In genomic region chr13:19612963-19613362, GRCm38 (mm10) we compare ENCODE assay signal across 23 mouse cellular contexts.
"Had no signal": no experiment of that assay in that cellular context is flagged by ENCODE, and none has a peak within 500 bp of the region (broad histone marks: within the 10 kb centered on the region; RNA-seq: fewer than 3 reads in every experiment).

No protein-coding gene starts in this region.

- H3K27ac ChIP-seq: heart, adult 2 months; heart, embryonic 13.5 days; heart, embryonic 15.5 days; hindbrain, embryonic 13.5 days; hindbrain, embryonic 15.5 days; hindbrain, postnatal 0 days; kidney, embryonic 15.5 days; kidney, postnatal 0 days; limb, embryonic 13.5 days; limb, embryonic 15.5 days had no signal

- H3K9ac ChIP-seq: heart, embryonic 13.5 days; heart, embryonic 15.5 days; hindbrain, embryonic 13.5 days; hindbrain, embryonic 15.5 days; kidney, embryonic 15.5 days; limb, embryonic 13.5 days; limb, embryonic 15.5 days had no signal

- H3K4me3 ChIP-seq: heart, adult 2 months; heart, embryonic 13.5 days; heart, embryonic 15.5 days; hindbrain, embryonic 13.5 days; hindbrain, embryonic 15.5 days; kidney, embryonic 15.5 days; limb, embryonic 13.5 days; limb, embryonic 15.5 days had no signal

- H3K4me2 ChIP-seq: heart, embryonic 11.5 days; heart, embryonic 13.5 days; heart, embryonic 15.5 days; hindbrain, embryonic 13.5 days; hindbrain, embryonic 15.5 days; kidney, embryonic 15.5 days; limb, embryonic 13.5 days; limb, embryonic 15.5 days had no signal

- H3K9me3 ChIP-seq: heart, embryonic 13.5 days; heart, embryonic 15.5 days; hindbrain, embryonic 13.5 days; hindbrain, embryonic 15.5 days; kidney, embryonic 15.5 days; limb, embryonic 13.5 days; limb, embryonic 15.5 days had no signal

- H3K36me3 ChIP-seq: heart, embryonic 13.5 days; heart, embryonic 15.5 days; hindbrain, embryonic 13.5 days; hindbrain, embryonic 15.5 days; kidney, embryonic 15.5 days; limb, embryonic 13.5 days; limb, embryonic 15.5 days had no signal

- DNase-seq: gastrocnemius, postnatal 14 days; gastrocnemius, postnatal 36 days; heart, adult 11 months; heart, adult 2 months; heart, postnatal 14 days; heart, postnatal 36 days; kidney, adult 11 months; kidney, adult 2 months; kidney, adult 9 months; kidney, postnatal 14 days; layer of hippocampus, adult 9-11 months; layer of hippocampus, postnatal 36 days had no signal

- H3K4me1 ChIP-seq: heart, embryonic 15.5 days; kidney, embryonic 15.5 days; limb, embryonic 13.5 days; limb, embryonic 15.5 days had no signal

- ATAC-seq: hindbrain, postnatal 0 days; intestine, embryonic 16.5 days had no signal

- H3K27me3 ChIP-seq: heart, embryonic 13.5 days; heart, embryonic 15.5 days; hindbrain, embryonic 13.5 days; hindbrain, embryonic 15.5 days; kidney, embryonic 15.5 days; limb, embryonic 13.5 days; limb, embryonic 15.5 days had no signal
